Mouse (Mus musculus) thymus, adult 2 months (tissue): ENCODE results near the gene Mecom. TPM values are rescaled to one million over a fixed set of nuclear protein-coding genes. Genes with fewer than 3 reads are reported as not detected.

Source experiments
- DNase-seq: peaks from one replicate; pipeline ENCODE4 v3.0.0; 2021
- H3K27ac ChIP-seq: fragments of 200-500 bp; 2 replicates; pipeline ENCODE4 v1.5.1; 2012; ENCODE audit warnings: low read length, control low read depth; ENCODE audit not compliant: control insufficient read depth, insufficient read depth
- H3K27me3 ChIP-seq: fragments of 200-500 bp; 2 replicates; pipeline ENCODE4 v1.6.1; 2012; ENCODE audit warnings: mild to moderate bottlenecking, low read length, moderate library complexity, mixed read lengths; ENCODE audit not compliant: control insufficient read depth, insufficient read depth
- H3K36me3 ChIP-seq: fragments of 200-500 bp; 2 replicates; pipeline ENCODE4 v1.6.1; 2012; ENCODE audit warnings: mild to moderate bottlenecking, low read length, moderate library complexity; ENCODE audit not compliant: control insufficient read depth, insufficient read depth
- H3K4me1 ChIP-seq: fragments of 200-500 bp; replicated peaks from 2 replicates; pipeline ENCODE4 v1.6.1; 2012; ENCODE audit warnings: low read length; ENCODE audit not compliant: control insufficient read depth, insufficient read depth
- H3K4me3 ChIP-seq: fragments of 200-500 bp; 2 replicates; pipeline ENCODE4 v1.5.1; 2012; ENCODE audit warnings: mild to moderate bottlenecking, low read length, control low read depth, moderate library complexity; ENCODE audit not compliant: control insufficient read depth, insufficient read depth
- CTCF ChIP-seq: fragments of 200-500 bp; IDR thresholded peaks from 2 replicates; pipeline ENCODE4 v1.5.1; 2012; ENCODE audit warnings: mild to moderate bottlenecking, control low read depth, low read length, moderate library complexity, borderline replicate concordance; ENCODE audit not compliant: control insufficient read depth, poor library complexity, insufficient read depth; ENCODE audit errors: extremely low read depth
- POLR2A ChIP-seq: fragments of 200-500 bp; IDR thresholded peaks from 2 replicates; pipeline ENCODE4 v1.6.1; 2012; ENCODE audit warnings: mild to moderate bottlenecking, low read length, control low read depth, moderate library complexity; ENCODE audit not compliant: control insufficient read depth, poor library complexity, insufficient read depth; ENCODE audit errors: extremely low read depth
- WGBS: fragments of 180-500 bp; shearing (Covaris S2); methylation state at CpG from one replicate; pipeline ENCODE4 v1.1.7; 2018; 5-methylcytosine and 5-hydroxymethylcytosine counted together
- polyA plus RNA-seq: library from polyadenylated mRNA; depleted of rRNA; stranded (reverse); fragments of >200 nt; gene quantifications from 2 replicates; pipeline ENCODE4 v1.2.3, GENCODE M21; 2012

Gene Mecom
- polyA plus RNA-seq, 1 experiment = 0.92 TPM

DNA sequence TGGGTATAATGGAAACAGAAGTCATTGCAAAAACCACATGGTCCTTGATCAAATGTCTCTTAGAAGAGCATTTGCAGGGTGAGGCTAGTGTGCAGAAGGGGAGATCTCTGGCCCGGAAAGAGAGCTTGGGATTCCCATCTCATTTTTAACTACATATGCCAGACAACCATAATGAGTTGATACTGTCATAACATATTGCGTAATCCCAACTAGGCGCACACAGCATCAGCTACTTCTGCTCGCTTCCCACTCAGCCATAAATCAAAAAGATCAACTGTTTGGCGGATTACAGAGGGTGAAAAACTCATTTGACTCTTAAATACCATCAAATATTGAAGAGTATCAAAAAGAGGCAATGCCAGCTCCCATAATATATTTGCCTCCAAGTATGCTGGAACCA lies 253.4 kb downstream of the Mecom start:
- Histone ChIP-seq H3K4me3 (no peak overlapping the region), H3K4me1 (no peaks in the 10 kb centered on the region), H3K27me3 (no peaks in the 10 kb centered on the region), H3K36me3 (no peaks in the 10 kb centered on the region), H3K27ac (no peak overlapping the region)
- no peak for DNase-seq
- TF ChIP-seq POLR2A = no peak
- TF ChIP-seq CTCF = no peak
- WGBS = 87% methylated on average over 5 of the region's 5 CpGs

GRCm38 (mm10) chr3:30286529-30286928 lies 261.3 kb downstream of the Mecom start:
- H3K27me3 ChIP-seq = no peaks in the 10 kb centered on the region
- H3K27ac ChIP-seq = no peak overlapping the region
- TF ChIP-seq POLR2A (no peak), CTCF (no peak)
- no peaks in the 10 kb centered on the region for H3K36me3 ChIP-seq
- no peaks in the 10 kb centered on the region for H3K4me1 ChIP-seq
- 94% methylated on average over 4 of the region's 4 CpGs for WGBS
- H3K4me3 ChIP-seq = no peak overlapping the region
- DNase-seq = no peak

- TF ChIP-seq POLR2A (no peak), CTCF (no peak)
- Histone ChIP-seq H3K36me3 (no peaks in the 10 kb centered on the region), H3K27ac (no peak overlapping the region), H3K4me3 (no peak overlapping the region), H3K4me1 (no peaks in the 10 kb centered on the region), H3K27me3 (no peaks in the 10 kb centered on the region)
- no peak for DNase-seq
- 83% methylated on average over 4 of the region's 4 CpGs for WGBS
These were observed 263.7 kb downstream of the Mecom start for GRCm38 (mm10) chr3:30284094-30284493.

GRCm38 (mm10) chr3:30283562-30283961 lies 264.2 kb downstream of the Mecom start:
- no peak for DNase-seq
- WGBS = 95% methylated on average over 5 of the region's 5 CpGs

DNA sequence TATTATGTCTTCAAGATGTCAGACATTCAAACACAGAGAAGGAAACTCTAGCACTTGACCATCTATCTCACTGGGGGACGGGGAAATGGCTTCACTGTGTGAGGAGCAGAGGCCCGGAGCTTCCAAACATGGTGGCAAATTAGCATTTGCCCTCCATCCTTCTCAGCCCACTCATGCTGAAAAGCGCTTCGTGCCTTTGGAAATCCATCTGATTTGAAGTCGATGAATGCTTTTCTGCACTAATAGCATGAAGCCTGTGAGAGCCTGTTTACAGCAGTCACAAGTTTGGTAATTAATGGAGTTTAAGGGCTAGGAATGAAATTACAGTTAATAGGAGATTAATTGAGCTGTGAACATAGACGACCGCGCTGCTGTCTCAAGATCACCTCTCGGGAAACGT lies 270.2 kb downstream of the Mecom start:
- no peaks in the 10 kb centered on the region for H3K36me3 ChIP-seq
- no peaks in the 10 kb centered on the region for H3K27me3 ChIP-seq
- no peak overlapping the region for H3K4me3 ChIP-seq
- H3K27ac ChIP-seq = no peak overlapping the region
- no peaks in the 10 kb centered on the region for H3K4me1 ChIP-seq
- 92% methylated on average over 10 of the region's 10 CpGs for WGBS
- DNase-seq = no peak
- TF ChIP-seq CTCF (no peak), POLR2A (no peak)

More at GRCm38 (mm10) chr3:30283562-30283961, 264.2 kb downstream of the Mecom start:
- TF ChIP-seq CTCF (no peak), POLR2A (no peak)
- Histone ChIP-seq H3K4me1 (no peaks in the 10 kb centered on the region), H3K27ac (no peak overlapping the region), H3K27me3 (no peaks in the 10 kb centered on the region), H3K36me3 (no peaks in the 10 kb centered on the region), H3K4me3 (no peak overlapping the region)

DNA sequence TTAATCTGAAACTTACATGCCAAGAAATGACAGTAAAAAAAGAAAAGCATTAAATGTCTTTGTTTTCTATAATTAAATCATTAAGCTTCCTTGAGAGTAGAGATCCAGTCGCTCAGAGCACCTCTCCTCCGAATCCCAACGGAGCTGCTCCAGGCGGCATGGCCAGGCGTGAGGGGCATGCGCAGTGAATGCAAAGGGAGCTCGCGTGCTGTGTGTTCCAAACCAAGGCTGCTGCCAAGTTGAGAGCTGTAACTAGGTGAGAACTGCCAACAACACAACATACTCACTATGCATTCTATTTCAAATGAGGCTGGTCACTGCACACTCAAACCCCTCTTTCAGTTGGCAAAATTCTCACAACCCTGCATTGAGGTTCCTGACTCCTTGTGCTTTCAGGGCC lies 271.7 kb downstream of the Mecom start:
- 98% methylated on average over 8 of the region's 8 CpGs for WGBS
- no peak overlapping the region for H3K4me3 ChIP-seq
- no peak overlapping the region for H3K27ac ChIP-seq
- no peak for DNase-seq
- H3K27me3 ChIP-seq = no peaks in the 10 kb centered on the region
- TF ChIP-seq CTCF (no peak), POLR2A (no peak)
- no peaks in the 10 kb centered on the region for H3K4me1 ChIP-seq
- H3K36me3 ChIP-seq = no peaks in the 10 kb centered on the region

DNA sequence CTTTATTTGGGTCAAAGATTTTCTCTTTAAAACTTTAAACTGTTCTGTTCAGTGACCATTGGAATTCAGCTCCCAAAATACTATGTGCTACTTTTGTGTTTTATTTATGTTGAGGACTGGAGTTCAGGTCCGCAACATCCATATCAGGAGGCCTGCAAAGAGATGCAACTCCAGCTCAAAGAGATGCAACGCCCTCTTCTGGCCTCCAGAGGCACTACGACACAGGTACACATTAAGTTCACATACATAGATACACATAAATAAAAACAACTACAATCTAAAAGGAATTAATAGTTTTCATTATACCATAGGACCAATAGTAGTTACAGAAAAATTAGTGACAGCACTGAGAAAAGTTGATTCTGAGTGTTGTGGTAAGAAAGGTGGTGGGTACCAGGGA lies 278.6 kb downstream of the Mecom start:
- Histone ChIP-seq H3K4me3 (no peak overlapping the region), H3K4me1 (no peaks in the 10 kb centered on the region), H3K27me3 (no peaks in the 10 kb centered on the region), H3K36me3 (no peaks in the 10 kb centered on the region), H3K27ac (no peak overlapping the region)
- no peak for DNase-seq
- TF ChIP-seq POLR2A = no peak
- TF ChIP-seq CTCF = no peak
- WGBS = 85% methylated on average over 3 of the region's 3 CpGs
